Mouse (Mus musculus) left cerebral cortex, adult 8-10 months (tissue): ENCODE measurements at regions not wholly inside any gene's neighbourhood (a gene's known extent, or its start where the extent isn't known, plus 50 kb on each side); places are given as distances from the start of the nearest gene placed in this dataset.
A peak's percentile ranks its signal among the peaks of the same experiment; 100 is the strongest.
"Not testable (repeated sequence)": the region's sequence is repeated elsewhere in the genome, so short reads cannot be mapped to it uniquely, and the experiment has no call there.

ENCODE experiments used
- DNase-seq, 2 experiments: peaks; one replicate each; pipeline ENCODE4 v3.0.0; 2022; ENCODE audit warnings: low spot score in 2 of 2

- no peak for DNase-seq
These were observed 2289.7 kb downstream of the Cntnap5b start for GRCm38 (mm10) chr1:102062268-102062667.

- DNase-seq: no peak
These were observed 2333.1 kb downstream of the Cntnap5b start for GRCm38 (mm10) chr1:102105658-102106057.

- DNase-seq: peak in 1 of 2 experiments; percentile 8
These were observed 2366.5 kb downstream of the Cntnap5b start for GRCm38 (mm10) chr1:102139021-102139420.

- DNase-seq: no peak
These were observed 2373.8 kb downstream of the Cntnap5b start for GRCm38 (mm10) chr1:102146368-102146767.

GRCm38 (mm10) chr1:102166649-102167048, 2394.1 kb downstream of the Cntnap5b start:
- DNase-seq: no peak

- DNase-seq: no peak
These were observed 2398.2 kb downstream of the Cntnap5b start for GRCm38 (mm10) chr1:102170566-102171286.

- no peak for DNase-seq
These were observed 2413.4 kb downstream of the Cntnap5b start for GRCm38 (mm10) chr1:102185925-102186324.

GRCm38 (mm10) chr1:102235473-102235872, 2462.9 kb downstream of the Cntnap5b start:
- DNase-seq: no peak

- DNase-seq: not testable (repeated sequence)
These were observed 2490.7 kb downstream of the Cntnap5b start for GRCm38 (mm10) chr1:102263126-102263860.

GRCm38 (mm10) chr1:102264457-102264856, 2491.9 kb downstream of the Cntnap5b start:
- DNase-seq: not testable (repeated sequence)

GRCm38 (mm10) chr1:102274456-102274855, 2493.9 kb upstream of the Cdh20 start:
- no peak for DNase-seq

- DNase-seq: no peak
These were observed 2480.0 kb upstream of the Cdh20 start for GRCm38 (mm10) chr1:102288288-102288687.

- no peak for DNase-seq
These were observed 2464.8 kb upstream of the Cdh20 start for GRCm38 (mm10) chr1:102303526-102303925.

GRCm38 (mm10) chr1:102353136-102353535, 2415.2 kb upstream of the Cdh20 start:
- DNase-seq: no peak

GRCm38 (mm10) chr1:102357911-102358310, 2410.4 kb upstream of the Cdh20 start:
- not testable (repeated sequence) for DNase-seq

GRCm38 (mm10) chr1:102378613-102379012, 2389.7 kb upstream of the Cdh20 start:
- DNase-seq: no peak
